Mouse (Mus musculus) midbrain, embryonic 11.5 days (tissue): Measurements from ENCODE around the gene Mpv17l. TPM values are rescaled to one million over a fixed set of nuclear protein-coding genes. Genes with fewer than 3 reads are reported as not detected.
"Not testable (repeated sequence)": the region's sequence is repeated elsewhere in the genome, so short reads cannot be mapped to it uniquely, and the experiment has no call there.

Experiments
- ATAC-seq: fragments of 200-750 bp; cut with Nextera tagmentation; 2 replicates; pipeline ENCODE4 v1.8.0; 2017; ENCODE audit warnings: moderate TSS enrichment, moderate library complexity; ENCODE audit not compliant: low FRiP score
- DNase-seq: peaks from one replicate; pipeline ENCODE4 v3.0.0; 2015; ENCODE audit warnings: low spot score; ENCODE audit errors: missing footprints
- H3K27ac ChIP-seq: fragments of 300-500 bp; sonication (generic); 2 replicates; pipeline ENCODE4 v1.5.1; 2014; ENCODE audit warnings: low read depth, low read length
- H3K27me3 ChIP-seq: fragments of 300-500 bp; sonication (generic); 2 replicates; pipeline ENCODE4 v1.6.1; 2014; ENCODE audit warnings: mild to moderate bottlenecking, low read length, moderate library complexity, mixed read lengths; ENCODE audit not compliant: control insufficient read depth, insufficient read depth
- H3K36me3 ChIP-seq: fragments of 300-500 bp; sonication (generic); 2 replicates; pipeline ENCODE4 v1.6.1; 2014; ENCODE audit warnings: mild to moderate bottlenecking, low read length, moderate library complexity, mixed read lengths; ENCODE audit not compliant: control insufficient read depth, insufficient read depth
- H3K4me1 ChIP-seq: fragments of 300-500 bp; sonication (generic); 2 replicates; pipeline ENCODE4 v1.6.1; 2014; ENCODE audit warnings: low read length; ENCODE audit not compliant: control insufficient read depth, insufficient read depth
- H3K4me2 ChIP-seq: fragments of 300-500 bp; sonication (generic); 2 replicates; pipeline ENCODE4 v1.6.1; 2014; ENCODE audit warnings: mild to moderate bottlenecking, moderate library complexity
- H3K4me3 ChIP-seq: fragments of 300-500 bp; sonication (generic); 2 replicates; pipeline ENCODE4 v1.5.1; 2014; ENCODE audit warnings: low read depth, low read length
- H3K9ac ChIP-seq: fragments of 300-500 bp; sonication (generic); 2 replicates; pipeline ENCODE4 v1.6.1; 2014; ENCODE audit warnings: low read length
- H3K9me3 ChIP-seq: fragments of 300-500 bp; sonication (generic); 2 replicates; pipeline ENCODE4 v1.6.1; 2016; ENCODE audit warnings: low read length; ENCODE audit not compliant: control insufficient read depth
- WGBS: fragments of 180-500 bp; shearing (Covaris S2); extraction: QIAGEN DNeasy Blood & Tissue Kit; methylation state at CpG from one replicate; pipeline ENCODE4 v1.1.7; 2014; 5-methylcytosine and 5-hydroxymethylcytosine counted together
- polyA plus RNA-seq: library from polyadenylated mRNA; unstranded; fragments of >200 nt; fragmentation: Nextera tagmentation; extraction: Ambion mirVana; gene quantifications from 2 replicates; pipeline ENCODE4 v1.2.1, GENCODE M21; 2014

Gene Mpv17l
- polyA plus RNA-seq, 1 experiment from 2014 or later: 3.4 TPM

GRCm38 (mm10) chr16:13921781-13922180, 18.8 kb downstream of the Mpv17l start:
- ATAC-seq: no peak
- peaks cover 3% of the 10 kb centered on the region; the same call in 1 of the 2 replicates for H3K9me3 ChIP-seq
- DNase-seq: no peak
- H3K4me2 ChIP-seq: no peak overlapping the region
- H3K4me3 ChIP-seq: no peak overlapping the region
- H3K27ac ChIP-seq: no peak overlapping the region
- H3K9ac ChIP-seq: no peak overlapping the region
- WGBS: 96% methylated on average over 7 of the region's 7 CpGs
- no peaks in the 10 kb centered on the region for H3K4me1 ChIP-seq
- no peaks in the 10 kb centered on the region for H3K36me3 ChIP-seq
- H3K27me3 ChIP-seq: no peaks in the 10 kb centered on the region

DNA sequence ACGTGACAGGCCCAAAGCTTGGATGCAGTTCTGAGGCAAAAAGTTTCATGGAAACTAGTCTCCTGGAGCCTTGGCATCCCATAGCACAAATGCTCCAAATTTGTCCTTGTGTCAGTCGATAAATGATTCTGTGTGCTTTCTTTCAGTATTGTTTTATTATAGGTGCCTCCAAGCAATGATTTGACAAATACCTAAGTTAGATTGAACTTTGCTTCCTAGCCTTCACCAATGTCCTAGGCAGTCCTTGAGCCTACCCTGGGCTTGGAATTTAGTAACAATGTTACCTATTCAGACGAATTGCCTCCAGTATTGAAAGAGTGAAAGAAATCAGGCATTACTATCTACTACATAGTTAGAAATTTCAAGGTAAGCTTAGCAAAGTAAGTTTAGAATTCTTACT, 19.5 kb downstream of the Mpv17l start:
- H3K4me1 ChIP-seq, DNase-seq, H3K4me3 ChIP-seq, H3K36me3 ChIP-seq, ATAC-seq, H3K9ac ChIP-seq, H3K27me3 ChIP-seq, H3K9me3 ChIP-seq, H3K27ac ChIP-seq, H3K4me2 ChIP-seq: not testable (repeated sequence)
- 85% methylated on average over 3 of the region's 3 CpGs for WGBS

- not testable (repeated sequence) for ATAC-seq, H3K27me3 ChIP-seq, H3K4me3 ChIP-seq, H3K36me3 ChIP-seq, H3K9ac ChIP-seq, H3K27ac ChIP-seq, H3K4me1 ChIP-seq, H3K9me3 ChIP-seq, DNase-seq, H3K4me2 ChIP-seq
- 90% methylated on average over 5 of the region's 5 CpGs for WGBS
These were observed 20.0 kb downstream of the Mpv17l start for GRCm38 (mm10) chr16:13922966-13923365.

DNA sequence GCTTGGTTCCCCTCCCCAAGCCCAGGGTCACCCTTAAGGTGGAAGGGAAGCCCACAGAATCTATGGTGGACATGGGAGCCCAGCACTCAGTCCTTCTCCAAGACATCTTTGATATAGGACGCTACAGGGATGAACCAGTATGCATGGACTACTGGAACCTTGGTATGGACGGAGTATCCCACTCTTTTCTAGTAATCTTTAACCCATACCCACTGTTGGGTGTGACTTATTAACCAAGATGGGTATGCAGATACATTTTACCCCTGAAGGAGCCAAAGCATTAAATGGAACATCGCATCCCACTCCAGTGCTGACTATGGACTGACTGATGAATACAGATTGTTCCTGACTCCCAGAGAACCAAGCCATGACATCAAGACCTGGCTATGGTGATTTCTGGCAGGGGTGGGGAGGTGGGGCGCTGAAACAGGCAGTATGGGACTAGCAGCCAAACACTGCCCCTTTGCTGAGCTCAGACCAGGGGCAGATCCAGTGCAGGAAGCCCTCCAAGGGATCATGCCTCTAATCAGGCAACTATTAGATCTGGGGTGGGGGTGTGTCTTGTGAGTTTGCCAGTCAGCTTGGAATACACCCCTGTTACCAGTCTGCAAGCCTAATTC, 24.6 kb downstream of the Mpv17l start:
- Histone ChIP-seq H3K4me2 (no peak overlapping the region), H3K9me3 (no peaks in the 10 kb centered on the region), H3K36me3 (no peaks in the 10 kb centered on the region), H3K27ac (no peak overlapping the region), H3K4me1 (no peaks in the 10 kb centered on the region), H3K4me3 (no peak overlapping the region), H3K27me3 (no peaks in the 10 kb centered on the region), H3K9ac (no peak overlapping the region)
- no peak for DNase-seq
- no peak for ATAC-seq
- 89% methylated on average over 4 of the region's 4 CpGs for WGBS

GRCm38 (mm10) chr16:13940139-13940846, 37.3 kb downstream of the Mpv17l start:
- Histone ChIP-seq H3K4me1 (0 out of 2 replicates have a peak, but pooled peaks cover 2% of the 10 kb centered on the region), H3K4me3 (peak overlapping the region; percentile 60), H3K36me3 (no peaks in the 10 kb centered on the region), H3K27ac (no peak overlapping the region), H3K27me3 (peaks cover 5% of the 10 kb centered on the region; the same call in 1 of the 2 replicates), H3K4me2 (peak overlapping the region; percentile 94), H3K9ac (peak overlapping the region; percentile 59), H3K9me3 (no peaks in the 10 kb centered on the region)
- peak; percentile 92 for DNase-seq
- WGBS: 4% methylated on average over 28 of the region's 28 CpGs
- peak; percentile 98 for ATAC-seq

DNA sequence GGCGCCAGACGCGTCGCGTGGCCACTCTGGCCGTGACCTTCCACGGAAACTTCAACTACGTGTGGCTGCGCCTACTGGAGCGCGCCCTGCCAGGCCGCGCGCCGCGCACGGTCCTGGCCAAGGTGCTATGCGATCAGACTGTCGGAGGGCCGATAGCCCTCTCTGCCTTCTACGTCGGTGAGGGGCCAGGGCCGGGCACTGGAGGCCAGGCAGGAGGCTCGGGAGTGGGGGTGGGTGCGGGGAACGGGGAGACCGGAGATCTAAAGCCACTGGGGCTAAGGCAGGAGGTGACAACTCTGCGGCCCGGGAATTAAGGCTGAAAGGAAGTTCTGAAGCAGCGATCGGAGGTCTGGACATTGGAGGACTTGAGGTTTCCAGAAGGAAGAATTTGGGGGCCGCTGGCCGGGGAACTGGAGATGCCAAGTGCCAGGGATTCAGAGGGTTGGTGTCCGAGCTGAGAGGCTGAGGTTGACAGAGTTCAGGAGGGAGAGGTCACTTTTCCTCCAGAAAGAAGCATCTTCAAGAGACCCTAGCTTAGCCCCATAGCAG, 38.0 kb downstream of the Mpv17l start:
- peak; percentile 89 for DNase-seq
- peak; percentile 80 for ATAC-seq
- 2% methylated on average over 34 of the region's 34 CpGs for WGBS
- peak overlapping the region; percentile 60 for H3K4me3 ChIP-seq
- H3K9me3 ChIP-seq: no peaks in the 10 kb centered on the region
- no peaks in the 10 kb centered on the region for H3K36me3 ChIP-seq
- peaks cover 5% of the 10 kb centered on the region; the same call in 1 of the 2 replicates for H3K27me3 ChIP-seq
- H3K9ac ChIP-seq: peak overlapping the region; percentile 59
- 0 out of 2 replicates have a peak, but pooled peaks cover 2% of the 10 kb centered on the region for H3K4me1 ChIP-seq
- no peak overlapping the region for H3K27ac ChIP-seq
- H3K4me2 ChIP-seq: peak overlapping the region; percentile 94

- Histone ChIP-seq H3K4me1 (0 out of 2 replicates have a peak, but pooled peaks cover 2% of the 10 kb centered on the region), H3K9ac (no peak overlapping the region), H3K4me3 (no peak overlapping the region), H3K9me3 (no peaks in the 10 kb centered on the region), H3K27me3 (peaks cover 5% of the 10 kb centered on the region; the same call in 1 of the 2 replicates), H3K27ac (no peak overlapping the region), H3K36me3 (no peaks in the 10 kb centered on the region), H3K4me2 (no peak overlapping the region)
- no peak for ATAC-seq
- 79% methylated on average over 4 of the region's 4 CpGs for WGBS
- no peak for DNase-seq
These were observed 41.2 kb downstream of the Mpv17l start for GRCm38 (mm10) chr16:13944178-13944577.

GRCm38 (mm10) chr16:13944752-13945151, 41.8 kb downstream of the Mpv17l start:
- 91% methylated on average over 5 of the region's 5 CpGs for WGBS
- H3K4me3 ChIP-seq: no peak overlapping the region

GRCm38 (mm10) chr16:13945153-13945552, 42.2 kb downstream of the Mpv17l start:
- H3K27me3 ChIP-seq: peaks cover 5% of the 10 kb centered on the region; the same call in 1 of the 2 replicates
- WGBS: 77% methylated on average over 4 of the region's 4 CpGs
- H3K4me3 ChIP-seq: no peak overlapping the region
- no peak overlapping the region for H3K4me2 ChIP-seq
- H3K4me1 ChIP-seq: 0 out of 2 replicates have a peak, but pooled peaks cover 2% of the 10 kb centered on the region
- ATAC-seq: no peak
- DNase-seq: no peak
- H3K9me3 ChIP-seq: no peaks in the 10 kb centered on the region
- H3K27ac ChIP-seq: no peak overlapping the region
- H3K9ac ChIP-seq: no peak overlapping the region
- H3K36me3 ChIP-seq: no peaks in the 10 kb centered on the region

More at GRCm38 (mm10) chr16:13944752-13945151, 41.8 kb downstream of the Mpv17l start:
- H3K27ac ChIP-seq: no peak overlapping the region
- ATAC-seq (no peak), DNase-seq (no peak)
- no peaks in the 10 kb centered on the region for H3K36me3 ChIP-seq
- H3K4me1 ChIP-seq: 0 out of 2 replicates have a peak, but pooled peaks cover 2% of the 10 kb centered on the region
- H3K27me3 ChIP-seq: peaks cover 5% of the 10 kb centered on the region; the same call in 1 of the 2 replicates
- H3K4me2 ChIP-seq: no peak overlapping the region
- no peaks in the 10 kb centered on the region for H3K9me3 ChIP-seq
- H3K9ac ChIP-seq: no peak overlapping the region
